Mouse (Mus musculus): Measurements from ENCODE around the gene Map3k4. TPM values are rescaled to one million over a fixed set of nuclear protein-coding genes. Genes with fewer than 3 reads are reported as not detected.

Gene Map3k4
- total RNA-seq, 1 experiment = 31.7 TPM

DNA sequence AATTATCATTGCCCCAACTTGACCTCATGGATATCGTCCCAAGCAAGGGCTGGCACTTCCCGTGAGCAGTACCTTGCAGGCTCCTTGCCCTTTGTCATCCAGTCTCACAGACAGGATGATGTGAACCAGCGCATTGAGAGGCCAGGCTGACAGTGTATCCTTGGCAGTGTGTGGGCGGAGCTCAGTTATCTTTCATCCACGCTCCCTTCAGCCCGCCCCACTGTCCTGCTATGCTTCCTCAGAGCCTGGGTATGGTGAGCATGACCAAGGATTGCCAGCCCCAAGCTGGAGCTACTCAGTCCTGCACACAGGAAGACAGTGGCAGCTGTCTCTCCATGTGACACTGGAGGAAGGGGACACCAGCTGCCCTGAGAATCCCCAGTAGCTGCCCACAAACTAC, 102.4 kb downstream of the Map3k4 start:
- H3K4me1 ChIP-seq (ENCODE audit: control insufficient read depth in 2 of 2, insufficient read depth in 2 of 2, low read length in 2 of 2, poor library complexity in 1 of 2) = peaks cover 5 to 14% of the 10 kb centered on the region in 2 experiments; a peak in 3 of 4 replicates
- H3K36me3 ChIP-seq (ENCODE audit: control insufficient read depth, insufficient read depth, low read length, poor library complexity, severe bottlenecking) = peaks cover 47% of the 10 kb centered on the region
- in situ Hi-C loops (cut with MboI; ENCODE audit: low sequenced_read_pairs in 2 of 2, unreplicated experiment in 2 of 2) = loop anchor here in 1 of 2 experiments (25.0 kb wide), 1 partner anchor 179 kb away; no protein-coding TSS in a partner anchor

DNA sequence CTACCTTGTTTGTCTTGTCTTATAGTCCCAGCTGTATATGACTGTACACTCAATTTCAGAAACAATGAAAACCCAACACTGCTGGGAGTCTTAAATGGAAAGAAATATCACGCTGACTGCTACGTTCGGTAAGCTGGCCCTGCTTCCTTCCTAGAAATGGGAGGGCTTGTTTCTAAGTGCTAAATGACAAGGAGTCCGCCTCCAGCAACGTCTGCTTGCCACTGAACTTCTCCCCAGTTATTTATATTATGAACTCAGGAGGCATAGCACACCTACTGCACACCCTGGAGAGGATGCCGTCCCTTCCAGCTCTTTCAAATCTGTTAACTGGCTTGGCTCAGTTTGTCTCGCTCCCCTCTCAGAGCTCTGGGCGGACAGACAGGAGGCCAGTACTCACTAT, 105.2 kb downstream of the Map3k4 start:
- no peak overlapping the region for H3K9ac ChIP-seq (ENCODE audit: insufficient read depth, low read depth, low read length, poor library complexity, severe bottlenecking)
- in situ Hi-C loops (cut with MboI; ENCODE audit: low sequenced_read_pairs in 2 of 2, unreplicated experiment in 2 of 2) = loop anchor here (5.0 to 25.0 kb wide), 2 partner anchors 171 to 176 kb away; no protein-coding TSS in a partner anchor
- H3K9me3 ChIP-seq (ENCODE audit: control insufficient read depth, insufficient read depth, low read depth, low read length) = no peaks in the 10 kb centered on the region
- DNase-seq (ENCODE audit: low read depth, low spot score) = no peak
- H3K27ac ChIP-seq (ENCODE audit: insufficient read depth, low read depth, low read length, poor library complexity, severe bottlenecking) = no peak overlapping the region
- TF ChIP-seq CHD2 (IDR thresholded peaks at IDR 0.05; ENCODE audit: low read depth, low read length) (no peak), HCFC1 (IDR thresholded peaks at IDR 0.05; ENCODE audit: borderline replicate concordance, insufficient read depth, low read length) (no peak), MAFK (IDR thresholded peaks at IDR 0.05; ENCODE audit: insufficient read depth, low read depth, low read length) (no peak), ZC3H11A (IDR thresholded peaks at IDR 0.05; ENCODE audit: borderline replicate concordance, low read depth, low read length) (no peak), ZNF384 (IDR thresholded peaks at IDR 0.05; ENCODE audit: low read depth, low read length) (no peak)
- H3K4me3 ChIP-seq (ENCODE audit: insufficient read depth in 1 of 2, low read depth in 1 of 2, low read length in 2 of 2, poor library complexity in 1 of 2, severe bottlenecking in 1 of 2) = no peak overlapping the region
- H3K36me3 ChIP-seq (ENCODE audit: control insufficient read depth, insufficient read depth, low read length, poor library complexity, severe bottlenecking) = peaks cover 26% of the 10 kb centered on the region
- peaks cover 3 to 7% of the 10 kb centered on the region in 2 experiments; a peak in 3 of 4 replicates for H3K4me1 ChIP-seq (ENCODE audit: control insufficient read depth in 2 of 2, insufficient read depth in 2 of 2, low read length in 2 of 2, poor library complexity in 1 of 2)

More for the DNA sequence above, 102.4 kb downstream of the Map3k4 start:
- no peak for DNase-seq (ENCODE audit: low read depth, low spot score)
- Histone ChIP-seq H3K9me3 (ENCODE audit: control insufficient read depth, insufficient read depth, low read depth, low read length) (no peaks in the 10 kb centered on the region), H3K9ac (ENCODE audit: insufficient read depth, low read depth, low read length, poor library complexity, severe bottlenecking) (no peak overlapping the region), H3K4me3 (ENCODE audit: insufficient read depth in 1 of 2, low read depth in 1 of 2, low read length in 2 of 2, poor library complexity in 1 of 2, severe bottlenecking in 1 of 2) (no peak overlapping the region), H3K27ac (ENCODE audit: insufficient read depth, low read depth, low read length, poor library complexity, severe bottlenecking) (no peak overlapping the region)
- no peak for TF ChIP-seq ZNF384 (IDR thresholded peaks at IDR 0.05; ENCODE audit: low read depth, low read length)
- no peak for TF ChIP-seq ZC3H11A (IDR thresholded peaks at IDR 0.05; ENCODE audit: borderline replicate concordance, low read depth, low read length)
- no peak for TF ChIP-seq MAFK (IDR thresholded peaks at IDR 0.05; ENCODE audit: insufficient read depth, low read depth, low read length)

DNA sequence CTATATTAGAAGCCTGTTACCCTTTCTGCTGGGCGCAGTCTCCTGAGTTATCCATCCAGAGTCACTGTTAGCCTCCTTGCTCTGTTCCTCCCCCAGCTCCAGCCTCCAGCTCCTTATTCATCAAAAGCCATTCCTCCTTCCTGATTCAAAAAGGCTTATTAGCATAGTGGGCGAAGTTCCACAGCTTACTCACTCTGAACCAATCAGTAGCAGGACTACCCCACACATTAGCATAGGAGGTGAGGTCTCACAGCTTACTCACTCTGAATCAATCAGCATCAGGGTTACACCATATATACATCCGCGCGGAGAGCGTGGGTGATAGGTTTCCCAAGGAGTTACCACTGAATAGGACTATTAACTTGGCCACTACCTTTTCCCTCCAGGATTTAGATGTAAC, 106.3 kb downstream of the Map3k4 start:
- TF ChIP-seq HCFC1 (IDR thresholded peaks at IDR 0.05; ENCODE audit: borderline replicate concordance, insufficient read depth, low read length) (no peak), ZC3H11A (IDR thresholded peaks at IDR 0.05; ENCODE audit: borderline replicate concordance, low read depth, low read length) (no peak), CHD2 (IDR thresholded peaks at IDR 0.05; ENCODE audit: low read depth, low read length) (no peak), ZNF384 (IDR thresholded peaks at IDR 0.05; ENCODE audit: low read depth, low read length) (no peak), MAFK (IDR thresholded peaks at IDR 0.05; ENCODE audit: insufficient read depth, low read depth, low read length) (no peak)
- Histone ChIP-seq H3K4me1 (ENCODE audit: control insufficient read depth in 2 of 2, insufficient read depth in 2 of 2, low read length in 2 of 2, poor library complexity in 1 of 2) (peaks cover 3 to 5% of the 10 kb centered on the region in 2 experiments; a peak in 3 of 4 replicates), H3K9ac (ENCODE audit: insufficient read depth, low read depth, low read length, poor library complexity, severe bottlenecking) (no peak overlapping the region; the same call in 1 of the 2 replicates), H3K36me3 (ENCODE audit: control insufficient read depth, insufficient read depth, low read length, poor library complexity, severe bottlenecking) (peaks cover 26% of the 10 kb centered on the region), H3K4me3 (ENCODE audit: insufficient read depth in 1 of 2, low read depth in 1 of 2, low read length in 2 of 2, poor library complexity in 1 of 2, severe bottlenecking in 1 of 2) (no peak overlapping the region), H3K9me3 (ENCODE audit: control insufficient read depth, insufficient read depth, low read depth, low read length) (no peaks in the 10 kb centered on the region), H3K27ac (ENCODE audit: insufficient read depth, low read depth, low read length, poor library complexity, severe bottlenecking) (no peak overlapping the region)
- DNase-seq (ENCODE audit: low read depth, low spot score) = no peak
- in situ Hi-C loops (cut with MboI; ENCODE audit: low sequenced_read_pairs in 2 of 2, unreplicated experiment in 2 of 2) = loop anchor here (5.0 to 25.0 kb wide), 2 partner anchors 170 to 175 kb away; no protein-coding TSS in a partner anchor

DNA sequence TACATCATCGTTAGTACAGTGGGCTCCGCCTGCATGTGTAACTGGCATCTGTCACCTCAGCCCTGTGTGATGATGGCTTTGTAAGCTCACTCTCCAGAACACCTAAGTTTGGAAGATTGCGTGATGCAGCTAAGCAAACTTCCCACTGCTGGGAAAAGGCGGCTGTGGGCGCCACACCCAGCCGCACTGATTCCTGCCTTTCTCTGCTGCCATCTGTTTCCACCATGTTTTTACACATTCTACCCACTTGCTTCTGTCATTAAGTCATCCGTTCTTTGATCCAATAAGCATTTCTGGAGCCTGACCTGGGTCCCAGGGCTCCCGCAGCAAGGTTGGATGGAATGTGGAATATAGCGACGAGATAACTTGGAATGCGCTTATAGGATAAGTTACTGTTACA, 106.7 kb downstream of the Map3k4 start:
- no peaks in the 10 kb centered on the region for H3K9me3 ChIP-seq (ENCODE audit: control insufficient read depth, insufficient read depth, low read depth, low read length)
- no peak for DNase-seq (ENCODE audit: low read depth, low spot score)
- no peak overlapping the region for H3K9ac ChIP-seq (ENCODE audit: insufficient read depth, low read depth, low read length, poor library complexity, severe bottlenecking)
- peaks cover 3 to 8% of the 10 kb centered on the region in 2 experiments; a peak in 3 of 4 replicates for H3K4me1 ChIP-seq (ENCODE audit: control insufficient read depth in 2 of 2, insufficient read depth in 2 of 2, low read length in 2 of 2, poor library complexity in 1 of 2)
- H3K36me3 ChIP-seq (ENCODE audit: control insufficient read depth, insufficient read depth, low read length, poor library complexity, severe bottlenecking) = peaks cover 23% of the 10 kb centered on the region
- no peak overlapping the region for H3K4me3 ChIP-seq (ENCODE audit: insufficient read depth in 1 of 2, low read depth in 1 of 2, low read length in 2 of 2, poor library complexity in 1 of 2, severe bottlenecking in 1 of 2)
- TF ChIP-seq HCFC1 (IDR thresholded peaks at IDR 0.05; ENCODE audit: borderline replicate concordance, insufficient read depth, low read length) = no peak
- TF ChIP-seq CHD2 (IDR thresholded peaks at IDR 0.05; ENCODE audit: low read depth, low read length) = no peak
- no peak for TF ChIP-seq ZC3H11A (IDR thresholded peaks at IDR 0.05; ENCODE audit: borderline replicate concordance, low read depth, low read length)
- no peak for TF ChIP-seq MAFK (IDR thresholded peaks at IDR 0.05; ENCODE audit: insufficient read depth, low read depth, low read length)
- TF ChIP-seq ZNF384 (IDR thresholded peaks at IDR 0.05; ENCODE audit: low read depth, low read length) = no peak
- H3K27ac ChIP-seq (ENCODE audit: insufficient read depth, low read depth, low read length, poor library complexity, severe bottlenecking) = no peak overlapping the region
- in situ Hi-C loops (cut with MboI; ENCODE audit: low sequenced_read_pairs in 2 of 2, unreplicated experiment in 2 of 2) = loop anchor here (5.0 to 25.0 kb wide), 2 partner anchors 170 to 175 kb away; no protein-coding TSS in a partner anchor
